Mouse (Mus musculus): ENCODE measurements around the gene Gm28043. TPM values are rescaled to one million over a fixed set of nuclear protein-coding genes. Genes with fewer than 3 reads are reported as not detected.
A peak's percentile ranks its signal among the peaks of the same experiment; 100 is the strongest.

Gene Gm28043
- polyA plus RNA-seq, 1 experiment from 2014 or later = 3.0 TPM

DNA sequence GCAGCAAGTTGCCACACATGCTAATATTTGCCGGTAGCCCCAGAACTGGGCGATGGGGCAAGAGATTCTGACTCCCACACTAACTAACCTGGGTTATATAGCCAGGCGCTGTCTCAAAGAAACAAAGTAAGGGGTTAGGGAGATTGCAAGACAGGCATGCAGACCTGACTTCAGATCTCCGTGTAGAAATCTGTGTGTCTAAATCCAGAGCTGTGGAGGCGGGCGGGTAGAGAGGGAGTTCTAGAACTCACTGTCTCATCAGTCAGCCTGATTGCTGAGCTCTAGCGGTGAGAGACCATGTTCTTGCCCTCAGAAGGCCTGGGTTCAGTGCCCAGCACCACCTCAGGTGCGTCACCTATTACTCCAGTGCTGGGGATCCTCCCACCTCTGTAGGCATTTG is 8.8 kb downstream of the Gm28043 start:
- no peak for DNase-seq (ENCODE audit: low spot score)

DNA sequence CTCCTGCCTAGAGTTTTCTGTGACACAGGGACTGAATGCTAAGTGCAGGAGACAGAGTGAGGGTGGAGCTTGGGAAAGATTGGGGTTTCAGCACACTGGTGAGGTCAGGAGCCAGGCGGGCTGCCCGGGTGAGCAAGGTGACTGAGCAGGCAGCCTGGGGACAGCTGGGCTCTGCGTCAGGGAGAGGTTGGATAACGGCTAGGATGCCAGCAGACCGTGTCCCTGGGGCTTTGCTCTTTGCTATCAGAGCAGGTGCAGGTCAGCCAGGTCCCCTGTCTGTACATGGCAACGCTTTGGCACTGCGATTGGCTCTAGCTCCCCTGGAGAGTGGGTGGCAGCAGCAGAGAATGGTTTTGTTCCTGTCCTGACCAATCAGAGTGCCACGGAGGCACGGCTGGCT is 12.6 kb downstream of the Gm28043 start:
- DNase-seq (ENCODE audit: low spot score) = no peak

DNA sequence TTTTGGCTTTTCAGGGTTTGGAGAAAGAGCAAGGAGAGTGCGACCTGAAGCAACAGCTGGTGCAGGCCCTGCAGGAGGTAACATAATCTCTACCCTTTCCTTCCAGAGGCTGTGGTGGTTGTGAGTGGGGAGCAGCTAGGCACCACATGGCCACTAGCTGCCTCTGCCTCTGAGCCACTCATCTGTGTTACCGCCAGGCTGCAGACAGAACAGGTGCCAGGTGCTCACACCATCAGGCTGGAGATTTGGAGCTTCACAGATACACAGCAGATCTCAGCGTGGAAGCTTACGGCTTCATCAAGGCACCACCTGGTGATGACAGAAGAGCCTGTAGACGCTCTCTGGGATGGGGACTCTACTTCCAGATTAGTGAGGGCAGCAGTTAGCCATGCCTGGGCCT is 14.3 kb downstream of the Gm28043 start:
- DNase-seq (ENCODE audit: low spot score) = no peak

GRCm38 (mm10) chr17:29629620-29630019 is 14.9 kb downstream of the Gm28043 start:
- no peak for DNase-seq (ENCODE audit: low spot score)

DNA sequence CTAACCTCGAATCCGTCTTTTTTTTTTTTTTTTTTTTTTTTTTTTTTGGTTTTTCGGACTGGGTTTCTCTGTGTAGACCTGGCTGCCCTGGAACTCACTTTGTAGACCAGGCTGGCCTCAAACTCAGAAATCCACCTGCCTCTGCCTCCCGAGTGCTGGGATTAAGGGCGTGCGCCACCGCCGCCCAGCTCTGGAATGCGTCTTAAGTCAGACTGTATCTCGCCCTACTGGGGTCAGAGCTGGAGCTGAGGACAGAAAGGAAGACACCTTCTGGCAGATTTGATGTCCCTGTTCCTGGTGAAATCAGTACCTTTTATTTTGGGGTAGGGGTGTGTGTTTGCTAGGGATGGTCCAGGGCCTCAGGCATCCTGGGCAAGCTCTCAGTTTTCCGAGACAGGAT is 17.6 kb downstream of the Gm28043 start:
- no peak for DNase-seq (ENCODE audit: low spot score)

DNA sequence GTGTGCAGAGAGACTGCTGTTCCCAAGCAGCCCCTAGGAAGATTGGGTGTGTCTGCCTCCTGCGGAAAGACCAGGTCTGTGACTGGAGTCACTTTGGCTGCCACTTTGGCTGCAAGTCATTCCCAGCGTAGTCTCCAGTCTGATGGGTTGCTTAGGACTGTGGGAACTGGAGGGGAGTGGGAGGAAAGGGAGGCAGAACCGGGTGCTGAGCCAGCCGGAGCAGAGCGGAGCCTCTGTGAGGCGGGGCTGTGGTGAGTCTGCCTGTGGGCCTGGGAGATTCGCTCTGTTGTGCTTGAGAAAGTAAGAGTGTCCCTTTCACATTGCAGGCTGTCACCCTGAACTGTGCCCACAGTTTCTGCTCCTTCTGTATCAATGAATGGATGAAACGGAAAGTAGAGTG is 20.8 kb downstream of the Gm28043 start:
- no peak for DNase-seq (ENCODE audit: low spot score)

DNA sequence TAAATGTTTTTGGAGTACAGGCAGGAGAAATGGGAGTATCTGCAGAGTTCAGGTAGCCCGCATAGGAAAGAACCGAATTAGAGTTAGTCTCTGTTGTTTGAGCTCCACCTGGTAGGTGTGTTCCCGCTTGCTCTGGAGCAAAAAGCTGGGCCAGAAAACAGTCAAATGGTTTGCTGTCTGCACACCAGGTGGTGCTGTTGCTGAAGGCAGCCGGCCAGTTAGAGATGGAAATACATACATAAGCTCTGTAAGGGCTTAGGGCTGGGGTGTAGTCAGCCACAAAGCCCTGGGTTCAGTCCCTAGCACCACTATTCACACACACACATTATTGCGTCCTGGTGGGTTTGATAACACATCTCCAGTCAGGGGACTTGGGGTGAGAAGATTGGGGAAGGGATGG is 21.4 kb downstream of the Gm28043 start:
- peak; percentile 29 for DNase-seq (ENCODE audit: low spot score)

GRCm38 (mm10) chr17:29637377-29637776 is 22.7 kb downstream of the Gm28043 start:
- no peak for DNase-seq (ENCODE audit: low spot score)

- DNase-seq (ENCODE audit: low spot score) = no peak
Measured at GRCm38 (mm10) chr17:29637895-29638294, 23.2 kb downstream of the Gm28043 start.

- DNase-seq (ENCODE audit: low spot score) = no peak
Measured at GRCm38 (mm10) chr17:29640971-29641370, 26.3 kb downstream of the Gm28043 start.

DNA sequence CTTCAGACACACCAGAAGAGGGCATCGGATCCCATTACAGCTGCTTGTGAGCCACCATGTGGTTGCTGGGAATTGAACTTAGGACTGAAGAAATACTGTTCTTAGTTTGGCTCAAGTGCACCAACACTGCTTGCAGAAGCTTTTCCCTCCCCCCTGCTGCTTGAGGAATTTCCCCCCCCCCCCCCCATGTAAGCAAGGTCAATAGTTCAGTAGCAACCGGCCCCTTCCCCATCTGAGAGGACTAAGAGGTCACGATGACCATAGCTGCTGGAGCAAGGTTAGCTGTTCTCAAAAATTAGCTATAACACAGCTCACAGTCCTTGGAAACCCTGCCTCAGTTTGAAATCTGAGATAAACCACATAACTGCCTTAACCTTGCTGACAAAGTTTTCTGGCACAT is 27.5 kb downstream of the Gm28043 start:
- no peak for DNase-seq (ENCODE audit: low spot score)

- no peak for DNase-seq (ENCODE audit: low spot score)
Measured at GRCm38 (mm10) chr17:29658249-29658648, 43.6 kb downstream of the Gm28043 start.

- peak; percentile 91 for DNase-seq (ENCODE audit: low spot score)
Measured at GRCm38 (mm10) chr17:29660076-29660761, 45.5 kb downstream of the Gm28043 start, which contains the start of gene Cmtr1. TSS of gene Cmtr1 (plus strand) at chr17:29660595.

GRCm38 (mm10) chr17:29660762-29661391 is 46.2 kb downstream of the Gm28043 start:
- DNase-seq (ENCODE audit: low spot score) = peak; percentile 44

DNA sequence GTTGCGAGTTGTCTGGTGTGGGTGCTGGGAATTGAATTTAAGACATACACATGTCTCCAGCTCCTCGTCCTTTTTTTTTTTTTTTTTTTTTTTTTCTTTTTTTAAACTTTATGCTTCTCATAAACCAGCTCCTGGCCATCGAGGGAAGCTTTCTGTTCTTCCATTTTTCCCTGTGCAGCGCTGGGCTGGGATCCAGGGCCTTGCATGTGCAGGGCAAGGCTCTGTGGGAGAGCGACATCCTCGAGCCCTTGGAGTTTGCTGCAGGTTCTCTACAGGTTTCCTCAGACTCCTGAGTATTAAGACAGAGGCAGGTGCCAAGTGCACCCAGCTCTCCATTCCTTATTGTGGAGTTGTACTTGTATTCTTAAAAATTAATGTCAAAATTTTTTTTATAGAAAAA is 47.5 kb downstream of the Gm28043 start:
- DNase-seq (ENCODE audit: low spot score) = no peak

- DNase-seq (ENCODE audit: low spot score) = no peak
Measured at GRCm38 (mm10) chr17:29668051-29668986, 53.6 kb downstream of the Gm28043 start.

- DNase-seq (ENCODE audit: low spot score) = no peak
Measured at GRCm38 (mm10) chr17:29669030-29669429, 54.4 kb downstream of the Gm28043 start.

- no peak for DNase-seq (ENCODE audit: low spot score)
Measured at GRCm38 (mm10) chr17:29669936-29670335, 55.3 kb downstream of the Gm28043 start.

GRCm38 (mm10) chr17:29671021-29671420 is 56.3 kb downstream of the Gm28043 start:
- DNase-seq (ENCODE audit: low spot score) = no peak

- no peak for DNase-seq (ENCODE audit: low spot score)
Measured at GRCm38 (mm10) chr17:29673325-29673724, 58.6 kb downstream of the Gm28043 start.

DNA sequence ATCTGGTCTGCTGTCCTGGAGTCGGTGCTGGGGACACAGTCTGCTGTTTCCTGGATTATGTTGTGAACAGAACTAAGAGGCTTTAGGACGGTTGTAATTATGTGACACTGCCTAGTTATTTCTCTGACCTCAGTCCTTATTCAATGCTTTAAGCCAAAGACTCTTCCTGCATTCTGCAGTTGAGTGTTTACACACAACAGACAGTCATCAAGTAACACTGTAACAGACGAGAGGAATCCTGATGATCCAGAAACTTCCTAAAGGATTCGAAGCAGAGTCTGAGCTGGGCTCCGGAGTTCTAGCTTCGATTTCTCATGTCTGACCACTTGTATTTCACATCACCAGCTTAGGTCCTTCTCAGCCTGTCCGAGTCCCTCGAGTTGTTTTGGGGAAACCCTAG is 63.9 kb downstream of the Gm28043 start:
- no peak for DNase-seq (ENCODE audit: low spot score)

Measured in thymus, postnatal 0 days (tissue).